Mouse (Mus musculus): ENCODE measurements around the gene Rhd.

DNA sequence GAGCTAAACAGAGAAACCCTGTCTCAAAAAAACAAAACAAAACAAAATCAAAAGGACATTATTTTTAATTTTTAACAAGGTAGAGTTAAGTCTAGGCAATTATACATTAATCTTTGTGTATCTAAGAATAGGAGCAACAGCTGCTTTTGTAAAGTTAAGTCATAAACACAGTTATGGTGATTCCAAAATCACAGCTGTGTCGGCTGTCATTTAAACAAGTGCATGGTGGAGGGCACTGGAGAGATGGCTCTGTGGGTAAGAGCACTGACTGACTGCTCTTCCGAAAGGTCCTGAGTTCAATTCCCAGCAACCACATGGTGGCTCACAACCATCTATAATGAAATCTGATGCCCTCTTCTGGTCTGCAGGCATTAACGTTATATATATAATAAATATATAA, 32.4 kb upstream of the Rhd start:
- no peak for TF ChIP-seq POLR2A (IDR thresholded peaks at IDR 0.05; ENCODE audit: low read depth, low read length)
- no peak for TF ChIP-seq CTCF (conservative IDR thresholded peaks at IDR 0.05 in 1 of 2, IDR thresholded peaks at IDR 0.05 in 1 of 2; ENCODE audit: low read depth in 2 of 2, low read length in 2 of 2)
- TF ChIP-seq USF1 (IDR thresholded peaks at IDR 0.05; ENCODE audit: low read depth, low read length): no peak
- TF ChIP-seq EP300 (IDR thresholded peaks at IDR 0.05; ENCODE audit: low read length): no peak
- TF ChIP-seq ZKSCAN1 (IDR thresholded peaks at IDR 0.05; ENCODE audit: borderline replicate concordance, low read depth, low read length): no peak
- no peak for TF ChIP-seq RAD21 (IDR thresholded peaks at IDR 0.05; ENCODE audit: low read depth, low read length)
- TF ChIP-seq ZC3H11A (IDR thresholded peaks at IDR 0.05; ENCODE audit: low read depth, low read length): no peak
- no peak for TF ChIP-seq ZNF384 (IDR thresholded peaks at IDR 0.05; ENCODE audit: low read depth, low read length)
- no peak for TF ChIP-seq E2F4 (IDR thresholded peaks at IDR 0.05; ENCODE audit: insufficient replicate concordance, low read depth, low read length)
- TF ChIP-seq KAT2A (IDR thresholded peaks at IDR 0.05; ENCODE audit: insufficient replicate concordance, low read length): no peak
- no peak for TF ChIP-seq ZMIZ1 (IDR thresholded peaks at IDR 0.05; ENCODE audit: low read depth, low read length)
- no peak for TF ChIP-seq TCF12 (IDR thresholded peaks at IDR 0.05; ENCODE audit: low read depth, low read length)
- no peak for TF ChIP-seq MXI1 (IDR thresholded peaks at IDR 0.05; ENCODE audit: low read depth, low read length)

Data from CH12.LX (cell line).